Mouse (Mus musculus): ENCODE results near the gene Elavl3.

Gene Elavl3

DNA sequence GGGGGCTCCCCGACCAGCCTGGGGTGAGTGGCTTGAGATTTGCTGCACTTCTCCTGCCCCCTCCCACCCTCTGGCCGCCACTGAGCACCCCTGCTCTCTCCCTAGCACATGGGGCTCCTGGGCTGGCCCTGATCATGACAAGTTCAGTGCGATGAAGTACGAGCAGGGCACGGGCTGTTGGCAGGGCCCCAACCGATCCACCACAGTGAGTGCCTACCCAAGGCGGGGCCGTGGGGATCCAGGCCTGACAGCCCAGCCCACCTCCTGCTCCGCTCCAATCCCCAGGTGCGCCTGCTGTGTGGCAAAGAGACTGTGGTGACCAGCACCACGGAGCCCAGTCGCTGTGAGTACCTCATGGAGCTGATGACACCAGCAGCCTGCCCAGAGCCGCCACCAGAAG, 39.1 kb downstream of the Elavl3 start:
- in situ Hi-C loops (cut with MboI; ENCODE audit: low sequenced_read_pairs): no loop called here

- in situ Hi-C loops (cut with MboI; ENCODE audit: low sequenced_read_pairs): no loop called here
Observed at GRCm38 (mm10) chr9:22011055-22011454, 40.8 kb downstream of the Elavl3 start.

- in situ Hi-C loops (cut with MboI; ENCODE audit: low sequenced_read_pairs): no loop called here
Observed at GRCm38 (mm10) chr9:22004546-22004945, 47.3 kb downstream of the Elavl3 start.

- in situ Hi-C loops (cut with MboI; ENCODE audit: low sequenced_read_pairs): no loop called here
Observed at GRCm38 (mm10) chr9:22003163-22003554, 48.7 kb downstream of the Elavl3 start.

DNA sequence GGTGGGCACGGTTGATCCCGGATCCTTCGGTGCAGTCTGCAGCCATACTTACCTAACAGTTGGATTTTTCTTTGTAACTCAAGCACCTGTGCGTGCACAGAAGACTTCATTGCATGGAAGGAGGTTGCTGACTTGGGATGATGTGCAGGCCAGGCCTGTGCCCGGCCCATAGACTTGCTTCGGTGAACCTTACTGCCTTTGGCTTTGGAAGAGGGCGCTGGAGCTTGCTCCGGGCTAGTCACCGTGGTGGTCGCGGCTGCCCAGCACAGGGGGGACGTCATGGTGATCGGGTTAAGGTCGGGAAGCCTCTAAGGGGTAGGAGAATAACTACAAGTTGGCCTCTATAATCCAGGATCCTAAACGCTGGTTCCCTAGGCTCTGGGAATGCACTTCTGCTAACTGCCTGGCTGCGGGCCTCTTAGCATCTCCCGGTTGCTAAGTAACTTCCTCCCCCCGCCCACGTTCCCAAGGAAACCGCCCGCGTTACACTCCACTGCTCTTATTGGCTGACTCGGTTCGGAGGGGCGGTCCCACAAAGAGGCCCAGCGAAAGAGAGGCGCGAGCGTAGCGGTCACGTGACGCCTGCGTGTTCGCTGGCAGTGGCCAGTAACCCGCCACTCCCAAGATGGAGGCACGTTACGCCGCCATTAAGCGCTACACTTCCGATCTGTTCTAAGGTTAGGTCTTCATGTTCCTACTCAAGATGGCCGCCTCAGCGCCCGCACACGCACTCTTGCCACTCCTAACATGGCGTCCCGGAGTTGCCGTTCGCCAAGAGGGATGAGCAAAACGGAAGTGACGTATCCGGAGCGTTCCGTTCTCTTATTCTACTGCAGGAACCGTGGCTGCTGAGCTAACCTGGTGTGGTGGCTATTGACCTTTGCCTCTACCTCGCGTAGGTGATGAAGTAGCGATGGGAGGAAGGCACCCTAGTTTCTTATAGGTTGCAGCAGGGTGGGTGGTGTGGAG, 49.3 kb downstream of the Elavl3 start, which contains the start of the genes Ccdc151 and Prkcsh:
Gene Ccdc151 (minus strand): TSS at position 441 of the 969 bp plus-strand sequence.
Gene Prkcsh (plus strand): TSS at position 613 of the 969 bp plus-strand sequence.
- in situ Hi-C loops (cut with MboI; ENCODE audit: low sequenced_read_pairs): no loop called here

GRCm38 (mm10) chr9:22001633-22002032, 50.2 kb downstream of the Elavl3 start:
- in situ Hi-C loops (cut with MboI; ENCODE audit: low sequenced_read_pairs): no loop called here

GRCm38 (mm10) chr9:22000296-22000695, 51.5 kb downstream of the Elavl3 start:
- in situ Hi-C loops (cut with MboI; ENCODE audit: low sequenced_read_pairs): no loop called here

- in situ Hi-C loops (cut with MboI; ENCODE audit: low sequenced_read_pairs): no loop called here
Observed at GRCm38 (mm10) chr9:21996178-21996867, 55.5 kb downstream of the Elavl3 start.

DNA sequence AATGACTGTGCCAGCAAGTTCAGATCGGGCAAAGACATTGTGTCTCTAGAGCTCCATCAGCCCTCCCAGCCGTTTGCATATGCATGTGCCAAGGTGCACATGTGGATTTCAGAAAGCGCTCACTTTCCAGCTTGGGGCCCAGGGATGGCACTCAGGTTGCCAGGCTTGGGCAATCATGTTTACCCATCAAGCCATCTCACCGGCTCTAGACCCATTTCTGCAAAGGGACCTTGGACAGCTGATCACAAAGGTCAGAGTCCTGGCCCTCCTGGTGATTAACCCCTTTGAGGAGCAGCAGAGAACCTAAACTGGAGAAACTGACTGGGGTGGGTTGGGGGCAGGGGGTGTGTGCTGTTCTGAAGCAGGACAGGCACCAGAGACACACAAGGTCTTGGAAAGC, 59.6 kb downstream of the Elavl3 start:
- in situ Hi-C loops (cut with MboI; ENCODE audit: low sequenced_read_pairs): no loop called here

GRCm38 (mm10) chr9:21989230-21990110, 62.4 kb downstream of the Elavl3 start, which contains the start of gene Rgl3:
TSS of gene Rgl3 (minus strand) at chr9:21989446.
- in situ Hi-C loops (cut with MboI; ENCODE audit: low sequenced_read_pairs): no loop called here

DNA sequence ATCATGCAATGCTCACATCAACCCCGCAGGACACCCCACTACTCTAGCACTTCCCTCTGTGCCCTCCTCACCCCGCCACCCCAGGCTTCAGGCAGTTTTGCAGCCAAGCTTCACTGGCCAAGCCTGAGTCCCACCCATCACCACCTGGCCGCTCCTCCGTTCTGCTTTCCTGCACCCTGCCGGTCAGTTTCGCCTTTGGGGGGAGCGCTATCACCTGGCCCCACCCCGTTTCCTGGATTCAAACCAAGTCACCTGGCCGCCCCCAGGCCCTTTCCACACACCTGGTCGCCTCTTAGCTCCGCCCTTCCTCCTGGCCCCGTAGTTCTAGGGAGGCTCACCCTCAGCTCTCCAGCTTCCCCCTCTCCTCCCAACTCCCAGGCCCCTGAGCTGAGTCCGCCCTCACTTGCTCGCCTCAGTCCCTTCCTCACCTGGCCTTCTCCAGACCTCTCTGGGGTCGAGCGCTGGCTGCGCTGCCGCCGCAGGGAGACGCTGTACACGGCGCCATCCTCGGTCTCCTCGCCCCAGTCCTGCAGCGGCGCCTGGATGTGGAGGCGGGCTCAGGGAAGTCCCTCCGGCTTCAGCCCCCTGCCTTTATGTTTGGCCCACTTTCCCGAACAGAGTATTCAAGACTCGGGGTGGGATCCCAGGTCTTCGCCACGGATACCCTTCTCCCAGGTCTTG, 63.3 kb downstream of the Elavl3 start:
- in situ Hi-C loops (cut with MboI; ENCODE audit: low sequenced_read_pairs): no loop called here

- in situ Hi-C loops (cut with MboI; ENCODE audit: low sequenced_read_pairs): no loop called here
Observed at GRCm38 (mm10) chr9:21987592-21988342, 64.1 kb downstream of the Elavl3 start.

DNA sequence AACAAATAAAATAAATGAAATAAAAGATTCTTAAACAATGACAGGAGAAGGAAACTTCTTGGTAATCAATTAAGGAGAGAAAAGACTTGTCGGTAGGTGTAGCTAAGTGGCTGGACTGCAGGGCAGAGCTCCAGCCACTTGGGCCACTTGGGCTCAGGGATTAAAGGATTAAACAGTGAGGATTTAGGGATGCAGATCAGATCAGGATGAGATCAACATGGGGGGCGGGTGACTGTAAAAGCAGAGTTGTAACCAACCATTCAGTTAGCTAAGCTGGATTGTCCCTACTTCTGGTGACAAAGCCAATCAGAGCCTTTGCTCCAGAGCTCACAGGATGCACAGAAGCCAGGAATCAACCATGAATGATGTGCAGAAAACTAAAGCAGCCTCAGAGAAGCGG, 67.9 kb downstream of the Elavl3 start:
- in situ Hi-C loops (cut with MboI; ENCODE audit: low sequenced_read_pairs): no loop called here

GRCm38 (mm10) chr9:21978398-21979128, 73.3 kb downstream of the Elavl3 start:
- in situ Hi-C loops (cut with MboI; ENCODE audit: low sequenced_read_pairs): no loop called here

DNA sequence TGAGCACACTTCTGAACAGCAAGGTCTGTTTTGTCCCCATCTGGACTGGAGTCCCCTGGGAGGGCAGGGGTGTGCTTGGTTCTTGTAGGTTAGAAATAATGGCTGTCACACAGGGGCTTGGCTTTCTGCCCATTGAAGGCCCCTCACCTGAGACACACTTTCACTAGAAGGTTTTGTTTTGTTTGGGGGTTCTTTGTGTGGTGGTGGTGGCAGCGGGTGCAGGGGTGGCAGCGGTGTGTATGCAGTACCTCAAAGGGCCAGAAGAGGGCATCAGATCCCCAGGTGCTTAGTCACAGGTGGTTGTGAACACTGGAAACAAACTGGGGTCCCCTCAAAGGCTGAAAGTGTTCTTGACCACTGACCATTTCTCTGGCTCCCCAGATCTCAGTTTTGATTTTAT, 73.9 kb downstream of the Elavl3 start:
- in situ Hi-C loops (cut with MboI; ENCODE audit: low sequenced_read_pairs): no loop called here

GRCm38 (mm10) chr9:21977331-21977730, 74.5 kb downstream of the Elavl3 start:
- in situ Hi-C loops (cut with MboI; ENCODE audit: low sequenced_read_pairs): no loop called here

DNA sequence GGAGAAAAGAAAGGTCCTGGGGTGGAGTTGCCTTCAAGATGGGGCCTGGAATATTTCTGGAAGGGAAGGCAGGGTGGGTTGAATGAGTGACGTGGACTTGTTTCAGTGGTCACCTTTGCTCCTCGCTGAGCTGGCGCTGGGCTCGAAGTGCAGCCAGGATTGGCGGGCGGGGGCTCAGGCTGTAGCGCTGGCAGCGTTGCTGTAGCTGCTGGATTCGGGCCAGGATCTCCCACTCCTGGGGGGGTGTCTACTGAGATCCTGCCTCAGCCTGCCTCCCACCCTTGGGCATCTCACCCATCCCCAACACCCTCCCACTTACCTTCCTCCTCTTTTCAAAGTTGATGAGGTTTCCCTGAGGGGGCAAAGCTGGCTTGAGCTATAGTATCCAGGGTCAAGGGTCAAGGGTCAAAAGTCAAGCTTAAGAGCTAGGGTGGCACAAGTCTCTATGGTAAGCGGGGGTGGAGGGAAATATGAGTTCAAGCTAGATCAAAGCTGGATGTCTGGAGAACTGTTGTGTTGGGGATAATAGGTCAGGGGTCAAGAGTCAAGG, 75.1 kb downstream of the Elavl3 start:
- in situ Hi-C loops (cut with MboI; ENCODE audit: low sequenced_read_pairs): no loop called here

- in situ Hi-C loops (cut with MboI; ENCODE audit: low sequenced_read_pairs): no loop called here
Observed at GRCm38 (mm10) chr9:21969304-21969703, 82.5 kb downstream of the Elavl3 start.

DNA sequence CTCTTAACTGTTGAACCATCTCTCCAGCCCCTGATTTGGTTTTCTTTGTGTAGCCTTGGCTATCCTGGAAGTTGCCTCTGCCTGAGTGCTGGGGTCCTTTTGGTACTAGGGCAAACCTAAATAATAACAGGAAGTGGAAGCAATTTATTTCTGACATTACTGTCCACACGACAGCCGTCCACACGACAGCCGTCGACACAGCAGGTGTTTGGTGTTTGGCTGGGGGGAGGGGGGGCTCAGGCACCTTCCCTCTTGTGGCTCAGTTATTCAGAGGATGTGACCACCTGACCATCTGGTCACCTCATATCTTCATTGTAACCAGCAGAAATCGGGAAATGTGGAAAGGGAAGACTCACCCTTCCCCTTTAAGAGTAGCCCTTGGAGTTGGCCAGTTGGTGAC, 82.9 kb downstream of the Elavl3 start:
- in situ Hi-C loops (cut with MboI; ENCODE audit: low sequenced_read_pairs): no loop called here
